Mouse (Mus musculus): ENCODE data around the gene Ugt1a8. TPM values are rescaled to one million over a fixed set of nuclear protein-coding genes. Genes with fewer than 3 reads are reported as not detected.
A peak's percentile ranks its signal among the peaks of the same experiment; 100 is the strongest.

The Ugt1a8 gene
- polyA plus RNA-seq, 1 experiment from 2014 or later, result not detected

DNA sequence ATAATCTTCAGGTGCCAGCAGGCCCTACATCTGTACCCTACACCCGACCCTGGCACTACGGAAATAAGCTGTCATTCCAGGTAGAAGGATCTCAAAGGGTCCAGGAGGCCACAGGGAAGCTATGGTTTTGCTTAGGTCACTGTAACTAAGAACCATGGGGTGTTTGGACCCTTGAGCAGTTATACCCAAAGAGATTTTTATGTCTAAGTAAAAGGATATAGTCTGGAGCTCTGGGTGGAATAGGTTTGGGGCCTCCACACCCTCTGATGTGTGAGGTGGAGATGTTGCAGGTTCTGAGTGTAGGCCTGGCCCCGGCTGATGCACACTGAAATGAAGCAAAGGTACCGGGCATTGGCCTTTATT, 146.6 kb downstream of the Ugt1a8 start:
- WGBS, result 57% methylated on average over 4 of the region's 4 CpGs

DNA sequence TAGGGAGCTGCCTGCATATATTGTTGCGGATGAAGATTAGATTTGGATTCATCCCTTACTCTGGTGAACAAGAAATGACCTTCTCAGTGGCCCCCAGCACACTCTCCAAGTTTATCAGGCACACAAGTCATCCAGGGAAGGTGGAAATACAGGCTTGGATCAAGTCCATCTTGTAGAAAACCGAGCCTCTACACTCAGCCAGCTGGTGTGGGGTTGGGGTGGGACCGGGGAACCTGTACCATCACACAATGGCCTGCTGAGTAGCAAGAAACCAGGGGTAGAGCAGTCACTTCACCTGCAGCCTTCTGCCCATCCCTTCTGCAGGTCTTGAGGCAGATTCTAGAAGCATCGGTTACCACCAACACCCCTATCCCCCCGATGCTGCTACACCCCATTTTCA, 147.0 kb downstream of the Ugt1a8 start:
- WGBS, result 42% methylated on average over 5 of the region's 5 CpGs
- no peak for TF ChIP-seq CTCF (IDR thresholded peaks at IDR 0.05; ENCODE audit: low read depth)

More for the DNA sequence above, 146.6 kb downstream of the Ugt1a8 start:
- H3K4me2 ChIP-seq, result no peak overlapping the region
- no peak for DNase-seq
- no peaks in the 10 kb centered on the region for H3K27me3 ChIP-seq (ENCODE audit: insufficient read depth, low read length)
- H3K4me3 ChIP-seq (ENCODE audit: low read depth, low read length), result no peak overlapping the region
- no peak for ATAC-seq (ENCODE audit: insufficient read depth)
- H3K36me3 ChIP-seq (ENCODE audit: insufficient read depth), result no peaks in the 10 kb centered on the region
- no peak overlapping the region for H3K27ac ChIP-seq (ENCODE audit: low read depth)
- no peak for TF ChIP-seq CTCF (IDR thresholded peaks at IDR 0.05; ENCODE audit: low read depth)
- H3K4me1 ChIP-seq (ENCODE audit: insufficient read depth), result no peaks in the 10 kb centered on the region
- H3K9me3 ChIP-seq (ENCODE audit: low read depth, low read length), result peaks cover 84% of the 10 kb centered on the region
- H3K9ac ChIP-seq, result no peak overlapping the region

DNA sequence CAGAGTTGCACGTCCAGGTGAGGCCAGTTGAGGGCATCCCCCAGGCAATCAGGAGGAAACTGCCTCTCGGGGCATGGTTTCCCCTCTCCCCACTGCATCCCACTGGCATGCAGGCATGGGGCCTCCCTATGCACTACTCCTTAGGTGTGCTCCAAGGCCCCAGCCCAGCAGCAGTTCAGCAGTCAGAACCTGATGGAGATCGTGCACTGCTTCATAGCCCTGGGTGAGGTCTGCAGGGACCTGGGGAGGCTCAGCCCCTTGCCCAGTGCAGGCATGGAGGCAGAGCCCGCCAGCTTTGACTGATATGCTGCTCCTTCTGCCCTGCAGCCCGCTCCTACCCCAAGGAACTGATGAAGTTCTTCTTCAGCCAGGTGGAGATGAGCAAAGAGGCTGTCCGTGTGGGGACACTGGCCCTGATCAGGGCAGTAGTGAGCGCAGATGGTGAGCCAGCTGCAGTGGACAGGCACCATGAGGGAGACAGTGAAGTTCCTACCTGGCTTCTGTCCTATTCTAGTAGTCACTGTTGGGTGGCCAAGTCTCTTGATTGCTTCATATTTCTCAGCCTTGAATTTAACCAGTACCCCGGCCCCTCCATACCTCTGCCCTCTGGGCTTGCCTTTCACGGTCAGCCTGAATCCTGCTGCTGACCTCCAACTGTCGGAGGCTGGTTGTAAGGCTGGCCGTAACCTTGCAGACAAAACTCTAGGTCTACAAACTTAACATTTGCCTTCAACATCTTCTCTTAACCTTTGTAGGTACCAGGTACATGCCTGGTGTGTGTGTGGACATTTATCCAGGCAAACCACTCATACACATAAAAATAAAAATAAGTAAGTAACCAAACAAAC, 147.7 kb downstream of the Ugt1a8 start:
- H3K36me3 ChIP-seq (ENCODE audit: insufficient read depth), result no peaks in the 10 kb centered on the region
- DNase-seq (no peak), ATAC-seq (ENCODE audit: insufficient read depth) (0 out of 2 replicates have a peak, but pooled peaks have one; percentile 3)
- no peak overlapping the region for H3K4me3 ChIP-seq (ENCODE audit: low read depth, low read length)
- WGBS, result 61% methylated on average over 11 of the region's 11 CpGs
- no peaks in the 10 kb centered on the region for H3K4me1 ChIP-seq (ENCODE audit: insufficient read depth)
- peaks cover 84% of the 10 kb centered on the region for H3K9me3 ChIP-seq (ENCODE audit: low read depth, low read length)
- TF ChIP-seq CTCF (IDR thresholded peaks at IDR 0.05; ENCODE audit: low read depth), result no peak
- no peak overlapping the region for H3K4me2 ChIP-seq
- H3K27ac ChIP-seq (ENCODE audit: low read depth), result no peak overlapping the region
- no peak overlapping the region for H3K9ac ChIP-seq
- no peaks in the 10 kb centered on the region for H3K27me3 ChIP-seq (ENCODE audit: insufficient read depth, low read length)

More for the DNA sequence above, 147.0 kb downstream of the Ugt1a8 start:
- no peak overlapping the region for H3K4me2 ChIP-seq
- no peak for DNase-seq
- no peaks in the 10 kb centered on the region for H3K27me3 ChIP-seq (ENCODE audit: insufficient read depth, low read length)
- no peaks in the 10 kb centered on the region for H3K36me3 ChIP-seq (ENCODE audit: insufficient read depth)
- no peak overlapping the region for H3K27ac ChIP-seq (ENCODE audit: low read depth)
- no peak for ATAC-seq (ENCODE audit: insufficient read depth)
- no peak overlapping the region for H3K4me3 ChIP-seq (ENCODE audit: low read depth, low read length)
- no peaks in the 10 kb centered on the region for H3K4me1 ChIP-seq (ENCODE audit: insufficient read depth)
- H3K9ac ChIP-seq, result no peak overlapping the region
- H3K9me3 ChIP-seq (ENCODE audit: low read depth, low read length), result peaks cover 84% of the 10 kb centered on the region

DNA sequence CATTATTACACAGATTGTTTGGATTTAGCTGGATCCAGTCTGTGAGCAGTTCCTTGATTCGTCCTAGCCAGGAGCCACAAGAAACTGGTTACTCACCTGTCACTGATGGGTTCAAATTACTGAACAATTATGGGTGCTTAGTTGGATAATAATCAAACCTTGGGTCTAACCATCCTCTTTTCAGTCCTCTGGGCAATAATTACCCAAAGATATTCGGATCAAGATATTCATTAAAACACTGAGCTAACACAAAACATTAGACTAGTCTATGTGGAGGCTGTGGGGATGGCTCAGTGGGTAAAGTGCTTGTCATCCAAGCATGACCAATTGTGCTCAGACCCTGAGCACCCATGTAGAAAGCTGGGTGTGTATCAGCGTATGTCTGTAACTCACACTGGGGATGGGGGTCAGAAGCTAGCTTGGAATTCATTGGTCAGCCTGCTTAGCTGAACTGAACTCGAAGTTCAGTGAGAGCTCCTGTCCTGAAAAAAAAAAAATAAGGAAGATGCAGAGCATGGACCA, 148.3 kb downstream of the Ugt1a8 start:
- WGBS, result 59% methylated on average over 4 of the region's 4 CpGs
- Histone ChIP-seq H3K27ac (ENCODE audit: low read depth) (no peak overlapping the region), H3K9ac (no peak overlapping the region), H3K27me3 (ENCODE audit: insufficient read depth, low read length) (no peaks in the 10 kb centered on the region), H3K9me3 (ENCODE audit: low read depth, low read length) (peaks cover 84% of the 10 kb centered on the region), H3K36me3 (ENCODE audit: insufficient read depth) (no peaks in the 10 kb centered on the region), H3K4me1 (ENCODE audit: insufficient read depth) (no peaks in the 10 kb centered on the region), H3K4me2 (no peak overlapping the region), H3K4me3 (ENCODE audit: low read depth, low read length) (no peak overlapping the region)
- ATAC-seq (ENCODE audit: insufficient read depth) (no peak), DNase-seq (no peak)
- no peak for TF ChIP-seq CTCF (IDR thresholded peaks at IDR 0.05; ENCODE audit: low read depth)

DNA sequence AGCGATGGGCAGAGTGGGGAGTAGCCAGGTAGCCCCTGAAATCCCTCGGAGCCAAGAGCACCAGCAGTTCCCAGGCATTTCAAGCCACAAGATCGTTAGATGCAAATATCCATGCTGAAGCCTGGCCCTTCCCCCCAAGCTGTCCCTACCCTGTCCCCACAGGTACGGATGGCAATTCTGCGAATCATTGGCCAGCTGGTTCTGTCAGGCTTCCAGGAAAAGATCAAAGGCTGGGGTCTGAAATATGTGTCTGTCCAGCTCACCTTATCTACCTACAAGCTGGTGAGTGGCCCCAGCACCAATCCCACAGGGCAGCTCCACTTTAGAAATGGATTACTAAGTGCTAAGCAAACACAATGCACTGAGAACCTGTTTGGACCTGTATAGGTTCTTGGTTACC, 149.7 kb downstream of the Ugt1a8 start:
- Histone ChIP-seq H3K4me2 (no peak overlapping the region), H3K36me3 (ENCODE audit: insufficient read depth) (no peaks in the 10 kb centered on the region), H3K4me3 (ENCODE audit: low read depth, low read length) (no peak overlapping the region), H3K27me3 (ENCODE audit: insufficient read depth, low read length) (no peaks in the 10 kb centered on the region), H3K27ac (ENCODE audit: low read depth) (no peak overlapping the region), H3K9ac (no peak overlapping the region), H3K9me3 (ENCODE audit: low read depth, low read length) (peaks cover 85% of the 10 kb centered on the region), H3K4me1 (ENCODE audit: insufficient read depth) (no peaks in the 10 kb centered on the region)
- WGBS, result 73% methylated on average over 5 of the region's 5 CpGs
- DNase-seq (no peak), ATAC-seq (ENCODE audit: insufficient read depth) (no peak)
- no peak for TF ChIP-seq CTCF (IDR thresholded peaks at IDR 0.05; ENCODE audit: low read depth)

DNA sequence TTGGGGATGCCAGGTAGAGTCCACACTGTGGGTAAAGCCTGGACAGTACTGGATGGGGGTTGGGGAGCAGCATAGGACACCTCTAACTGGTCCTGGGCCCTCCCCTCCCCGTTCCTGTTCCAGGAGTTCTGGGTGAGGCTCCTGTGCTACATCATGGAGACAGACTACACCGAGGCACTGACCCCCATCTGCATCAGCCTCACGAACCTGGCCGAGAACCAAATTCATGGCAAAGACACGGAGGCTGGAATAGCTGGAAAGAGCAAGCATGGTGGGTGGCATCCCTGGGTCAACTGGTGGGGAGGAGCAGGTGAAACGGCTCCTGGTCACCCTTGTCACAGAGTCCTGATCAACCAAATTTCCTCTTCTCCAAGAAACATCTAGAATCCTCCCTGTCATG, 151.2 kb downstream of the Ugt1a8 start:
- Histone ChIP-seq H3K27ac (ENCODE audit: low read depth) (no peak overlapping the region), H3K9ac (no peak overlapping the region), H3K36me3 (ENCODE audit: insufficient read depth) (no peaks in the 10 kb centered on the region), H3K4me1 (ENCODE audit: insufficient read depth) (no peaks in the 10 kb centered on the region), H3K9me3 (ENCODE audit: low read depth, low read length) (peaks cover 88% of the 10 kb centered on the region), H3K27me3 (ENCODE audit: insufficient read depth, low read length) (no peaks in the 10 kb centered on the region), H3K4me2 (no peak overlapping the region), H3K4me3 (ENCODE audit: low read depth, low read length) (no peak overlapping the region)
- TF ChIP-seq CTCF (IDR thresholded peaks at IDR 0.05; ENCODE audit: low read depth), result no peak
- WGBS, result 69% methylated on average over 6 of the region's 6 CpGs
- DNase-seq (no peak), ATAC-seq (ENCODE audit: insufficient read depth) (no peak)

DNA sequence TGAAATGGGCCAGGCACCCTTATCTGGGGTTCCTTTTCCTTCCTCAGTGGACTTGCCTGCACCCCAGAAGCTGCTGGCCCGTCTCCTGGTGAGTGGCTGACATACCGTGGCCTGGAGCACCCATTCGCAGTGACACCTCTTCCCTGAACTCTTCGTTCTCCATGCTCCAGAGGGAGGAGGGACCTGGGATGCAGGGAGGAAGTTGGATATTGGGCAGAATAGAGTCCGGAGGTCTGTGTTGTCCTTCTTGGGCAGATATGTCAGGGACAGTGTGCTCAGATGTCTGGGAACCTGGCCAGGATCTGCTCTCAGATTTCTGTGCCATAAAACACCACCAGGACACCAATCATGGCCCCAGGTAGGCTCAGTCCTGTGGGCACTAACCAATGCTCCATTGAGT, 152.5 kb downstream of the Ugt1a8 start:
- TF ChIP-seq CTCF (IDR thresholded peaks at IDR 0.05; ENCODE audit: low read depth), result no peak
- H3K27ac ChIP-seq (ENCODE audit: low read depth), result no peak overlapping the region
- H3K9me3 ChIP-seq (ENCODE audit: low read depth, low read length), result peaks cover 88% of the 10 kb centered on the region
- no peak for ATAC-seq (ENCODE audit: insufficient read depth)
- no peak for DNase-seq
- no peak overlapping the region for H3K4me2 ChIP-seq
- H3K4me3 ChIP-seq (ENCODE audit: low read depth, low read length), result no peak overlapping the region
- WGBS, result 71% methylated on average over 5 of the region's 5 CpGs
- no peaks in the 10 kb centered on the region for H3K36me3 ChIP-seq (ENCODE audit: insufficient read depth)
- no peaks in the 10 kb centered on the region for H3K27me3 ChIP-seq (ENCODE audit: insufficient read depth, low read length)
- no peak overlapping the region for H3K9ac ChIP-seq
- H3K4me1 ChIP-seq (ENCODE audit: insufficient read depth), result no peaks in the 10 kb centered on the region
